Mouse (Mus musculus): ENCODE data around the gene Speer4f2. TPM values are rescaled to one million over a fixed set of nuclear protein-coding genes. Genes with fewer than 3 reads are reported as not detected.
A peak's percentile ranks its signal among the peaks of the same experiment; 100 is the strongest.

Speer4f2 gene
- polyA plus RNA-seq, 2 experiments, result not detected

DNA sequence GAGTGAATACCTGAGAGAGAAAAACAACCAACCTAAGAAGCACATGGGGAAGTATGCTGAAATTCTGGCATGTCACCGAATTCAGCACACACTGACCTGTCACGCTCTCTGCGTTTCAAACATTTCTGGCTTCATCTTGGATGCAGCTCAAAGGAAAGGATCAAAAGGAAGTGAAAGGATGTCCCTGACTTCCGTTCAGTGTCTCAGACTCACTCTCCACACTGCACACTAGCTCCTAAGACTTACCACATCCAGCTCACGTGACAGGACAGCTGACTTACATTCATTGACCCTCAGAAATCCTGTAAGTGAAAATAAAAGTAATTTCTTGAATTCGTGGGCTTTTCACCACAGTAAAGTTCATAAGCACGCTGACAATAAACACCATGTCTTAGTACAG is 16.9 kb downstream of the Speer4f2 start:
- DNase-seq (ENCODE audit: low read depth in 3 of 3, low spot score in 3 of 3) (no peak), ATAC-seq (ENCODE audit: insufficient read depth) (no peak)
- 49% methylated on average over 7 of the region's 7 CpGs for WGBS (ENCODE audit: insufficient replicate concordance)
- Histone ChIP-seq H3K9me3 (ENCODE audit: control insufficient read depth, low read length) (no peaks in the 10 kb centered on the region), H3K4me2 (ENCODE audit: low read depth) (no peak overlapping the region), H3K4me3 (ENCODE audit: insufficient read depth in 1 of 2, low read depth in 2 of 2, low read length in 2 of 2) (no peak overlapping the region), H3K27ac (no peak overlapping the region), H3K9ac (replicated peaks) (no peak overlapping the region), H3K36me3 (replicated peaks; ENCODE audit: control insufficient read depth, insufficient read depth, low read depth) (no peaks in the 10 kb centered on the region), H3K4me1 (replicated peaks; ENCODE audit: control insufficient read depth in 2 of 2, insufficient read depth in 2 of 2, low read length in 1 of 2) (no peaks in the 10 kb centered on the region), H3K27me3 (ENCODE audit: control insufficient read depth, insufficient read depth, low read length) (no peaks in the 10 kb centered on the region)
- TF ChIP-seq EP300 (IDR thresholded peaks at IDR 0.05; ENCODE audit: low read depth) (no peak), CTCF (IDR thresholded peaks at IDR 0.05; ENCODE audit: low read depth) (no peak)

DNA sequence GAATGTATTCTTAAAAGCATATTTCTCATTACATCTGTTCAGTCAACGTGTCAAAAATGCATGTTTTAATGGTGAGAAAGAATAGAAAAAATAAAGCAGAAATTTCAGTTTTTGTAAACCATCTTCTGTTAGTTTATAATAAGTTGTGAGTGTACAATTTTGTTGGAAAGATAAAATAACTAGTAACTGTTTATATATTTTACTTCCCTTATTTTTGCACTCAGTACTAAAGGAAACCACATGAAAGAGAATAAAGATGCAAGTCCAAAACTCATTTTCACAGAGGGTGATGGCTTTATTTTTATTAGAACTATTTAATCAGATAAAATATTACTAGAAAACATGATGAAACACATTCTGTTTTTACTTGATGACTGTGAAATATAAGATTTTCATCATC is 18.2 kb downstream of the Speer4f2 start:
- Histone ChIP-seq H3K4me1 (replicated peaks; ENCODE audit: control insufficient read depth in 2 of 2, insufficient read depth in 2 of 2, low read length in 1 of 2) (no peaks in the 10 kb centered on the region), H3K27me3 (ENCODE audit: control insufficient read depth, insufficient read depth, low read length) (no peaks in the 10 kb centered on the region), H3K4me2 (ENCODE audit: low read depth) (no peak overlapping the region), H3K4me3 (ENCODE audit: insufficient read depth in 1 of 2, low read depth in 2 of 2, low read length in 2 of 2) (no peak overlapping the region), H3K9ac (replicated peaks) (no peak overlapping the region), H3K27ac (no peak overlapping the region), H3K9me3 (ENCODE audit: control insufficient read depth, low read length) (no peaks in the 10 kb centered on the region), H3K36me3 (replicated peaks; ENCODE audit: control insufficient read depth, insufficient read depth, low read depth) (no peaks in the 10 kb centered on the region)
- TF ChIP-seq CTCF (IDR thresholded peaks at IDR 0.05; ENCODE audit: low read depth), result no peak
- no peak for TF ChIP-seq EP300 (IDR thresholded peaks at IDR 0.05; ENCODE audit: low read depth)
- DNase-seq (ENCODE audit: low read depth in 3 of 3, low spot score in 3 of 3) (no peak), ATAC-seq (ENCODE audit: insufficient read depth) (no peak)
- 50% methylated on average over 1 of the region's 1 CpGs for WGBS (ENCODE audit: insufficient replicate concordance)

DNA sequence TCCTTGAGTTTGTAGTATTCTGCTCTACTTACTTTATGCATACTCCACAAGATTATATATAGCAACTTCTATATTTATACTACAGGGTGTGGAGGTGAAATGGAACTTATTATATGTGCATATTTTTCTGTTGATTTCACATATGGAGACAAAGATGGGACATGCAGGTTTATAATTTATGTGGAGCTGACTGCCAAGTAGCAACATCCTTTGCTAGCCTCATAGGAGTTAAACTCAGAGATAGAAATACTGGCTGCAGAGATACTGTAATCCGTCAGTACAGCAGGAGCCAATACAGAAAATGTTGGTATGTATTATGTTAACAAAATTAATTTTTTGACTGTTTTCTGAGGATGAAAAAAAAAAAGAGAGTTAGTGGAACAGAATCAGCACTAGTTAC is 27.6 kb downstream of the Speer4f2 start:
- DNase-seq (ENCODE audit: low read depth in 3 of 3, low spot score in 3 of 3) (no peak), ATAC-seq (ENCODE audit: insufficient read depth) (no peak)
- Histone ChIP-seq H3K9me3 (ENCODE audit: control insufficient read depth, low read length) (no peaks in the 10 kb centered on the region), H3K4me2 (ENCODE audit: low read depth) (no peak overlapping the region), H3K4me3 (ENCODE audit: insufficient read depth in 1 of 2, low read depth in 2 of 2, low read length in 2 of 2) (no peak overlapping the region), H3K9ac (replicated peaks) (no peak overlapping the region), H3K36me3 (replicated peaks; ENCODE audit: control insufficient read depth, insufficient read depth, low read depth) (no peaks in the 10 kb centered on the region), H3K27me3 (ENCODE audit: control insufficient read depth, insufficient read depth, low read length) (no peaks in the 10 kb centered on the region), H3K27ac (no peak overlapping the region), H3K4me1 (replicated peaks; ENCODE audit: control insufficient read depth in 2 of 2, insufficient read depth in 2 of 2, low read length in 1 of 2) (peaks cover 2 to 5% of the 10 kb centered on the region in 2 experiments; a peak in 2 of 4 replicates)
- no peak for TF ChIP-seq EP300 (IDR thresholded peaks at IDR 0.05; ENCODE audit: low read depth)
- no peak for TF ChIP-seq CTCF (IDR thresholded peaks at IDR 0.05; ENCODE audit: low read depth)
- whole genome bisulfite sequencing (ENCODE audit: insufficient replicate concordance), result 47% methylated on average over 1 of the region's 1 CpGs

DNA sequence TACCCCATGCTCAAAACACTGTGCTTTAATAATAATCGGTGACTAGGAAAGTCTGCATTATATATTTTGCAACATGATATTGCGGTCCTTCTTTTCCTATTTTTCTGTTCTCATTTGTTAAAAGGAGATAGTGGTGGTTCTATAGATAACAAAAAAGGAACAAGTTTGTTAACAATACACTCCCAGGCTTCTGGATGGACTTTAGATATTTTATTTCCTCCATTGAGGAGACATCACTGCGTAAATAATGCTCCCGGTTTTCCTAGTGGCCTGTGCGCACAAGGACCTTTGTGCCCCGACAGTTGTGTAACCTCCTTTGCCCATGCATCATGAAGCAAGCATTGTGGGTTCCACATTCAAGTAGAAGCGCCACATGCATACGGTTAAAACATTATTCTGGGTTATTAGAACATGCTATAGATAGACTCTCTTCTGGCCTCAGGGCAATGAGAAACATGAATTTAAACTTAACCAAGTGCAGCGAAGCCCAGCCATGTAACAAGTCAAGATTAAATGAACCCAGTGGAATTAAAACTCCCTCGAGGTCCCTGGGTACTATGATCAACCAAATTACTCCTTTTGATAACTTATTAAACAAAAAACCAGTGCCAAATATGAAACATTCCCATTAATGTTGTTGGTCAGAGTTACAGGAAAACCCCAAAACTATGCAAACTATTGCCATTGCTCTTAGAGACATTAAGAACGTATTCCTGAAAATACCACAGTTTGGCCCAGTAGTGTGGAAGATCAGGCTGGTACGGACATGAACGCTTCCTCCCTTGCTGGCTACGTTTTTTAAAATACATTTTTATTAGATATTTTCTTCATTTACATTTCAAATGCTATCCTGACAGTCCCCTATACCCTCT is 28.5 kb downstream of the Speer4f2 start:
- Histone ChIP-seq H3K9me3 (ENCODE audit: control insufficient read depth, low read length) (no peaks in the 10 kb centered on the region), H3K4me3 (ENCODE audit: insufficient read depth in 1 of 2, low read depth in 2 of 2, low read length in 2 of 2) (no peak overlapping the region), H3K4me1 (replicated peaks; ENCODE audit: control insufficient read depth in 2 of 2, insufficient read depth in 2 of 2, low read length in 1 of 2) (peaks cover 2 to 5% of the 10 kb centered on the region in 2 experiments; a peak in 2 of 4 replicates), H3K4me2 (ENCODE audit: low read depth) (no peak overlapping the region), H3K27ac (no peak overlapping the region), H3K36me3 (replicated peaks; ENCODE audit: control insufficient read depth, insufficient read depth, low read depth) (no peaks in the 10 kb centered on the region), H3K9ac (replicated peaks) (no peak overlapping the region), H3K27me3 (ENCODE audit: control insufficient read depth, insufficient read depth, low read length) (no peaks in the 10 kb centered on the region)
- WGBS (ENCODE audit: insufficient replicate concordance), result 61% methylated on average over 14 of the region's 14 CpGs
- no peak for ATAC-seq (ENCODE audit: insufficient read depth)
- no peak for DNase-seq (ENCODE audit: low read depth in 3 of 3, low spot score in 3 of 3)
- TF ChIP-seq EP300 (IDR thresholded peaks at IDR 0.05; ENCODE audit: low read depth), result no peak
- TF ChIP-seq CTCF (IDR thresholded peaks at IDR 0.05; ENCODE audit: low read depth), result no peak

DNA sequence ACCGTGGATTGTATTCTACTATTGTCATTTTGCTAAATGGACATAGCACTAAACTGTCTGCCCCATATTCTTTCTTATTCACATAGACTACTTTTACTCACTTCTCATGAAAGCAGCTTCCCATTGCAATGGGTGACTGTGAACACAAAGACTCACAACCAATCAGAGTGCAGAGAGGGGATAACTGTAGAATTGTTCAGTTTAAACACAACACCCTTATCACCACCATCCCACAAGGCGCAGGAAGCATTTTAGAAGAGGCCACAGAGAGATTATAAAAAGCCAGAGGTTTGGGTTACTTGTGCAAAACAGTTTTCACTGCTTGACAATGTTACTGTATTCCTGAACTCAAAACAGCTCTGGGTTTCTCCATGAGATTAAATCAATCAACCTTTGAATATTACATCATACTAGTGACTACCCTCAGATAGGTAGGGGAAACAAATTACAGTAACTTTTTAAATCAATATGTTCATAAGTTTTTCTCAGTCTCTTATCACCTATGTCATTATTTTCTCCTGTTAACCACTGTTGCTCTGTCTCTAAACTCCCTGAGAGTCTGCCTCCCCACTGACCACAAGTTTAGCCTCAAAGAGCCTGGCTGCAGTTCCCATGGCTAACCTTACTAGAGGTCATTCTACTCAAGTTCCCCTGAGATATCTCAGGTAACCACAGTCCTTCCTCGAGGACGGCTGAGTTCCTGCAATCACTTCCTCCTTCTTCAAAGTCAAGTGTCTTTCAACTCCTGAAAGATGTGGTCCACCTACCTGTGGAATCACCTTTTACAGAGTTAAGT is 29.5 kb downstream of the Speer4f2 start:
- Histone ChIP-seq H3K4me1 (replicated peaks; ENCODE audit: control insufficient read depth in 2 of 2, insufficient read depth in 2 of 2, low read length in 1 of 2) (peaks cover 2 to 5% of the 10 kb centered on the region in 2 experiments; a peak in 2 of 4 replicates), H3K36me3 (replicated peaks; ENCODE audit: control insufficient read depth, insufficient read depth, low read depth) (no peaks in the 10 kb centered on the region), H3K4me2 (ENCODE audit: low read depth) (no peak overlapping the region), H3K9me3 (ENCODE audit: control insufficient read depth, low read length) (no peaks in the 10 kb centered on the region), H3K4me3 (ENCODE audit: insufficient read depth in 1 of 2, low read depth in 2 of 2, low read length in 2 of 2) (no peak overlapping the region), H3K27me3 (ENCODE audit: control insufficient read depth, insufficient read depth, low read length) (no peaks in the 10 kb centered on the region), H3K27ac (no peak overlapping the region), H3K9ac (replicated peaks) (no peak overlapping the region)
- TF ChIP-seq CTCF (IDR thresholded peaks at IDR 0.05; ENCODE audit: low read depth) (no peak), EP300 (IDR thresholded peaks at IDR 0.05; ENCODE audit: low read depth) (peak; percentile 47)
- 18% methylated on average over 4 of the region's 4 CpGs for WGBS (ENCODE audit: insufficient replicate concordance)
- ATAC-seq (ENCODE audit: insufficient read depth) (peak; percentile 77; the same call in 1 of the 2 replicates), DNase-seq (ENCODE audit: low read depth in 3 of 3, low spot score in 3 of 3) (no peak)
